In genomic region chr10:93620438-93621179, GRCm38 (mm10) we compare ENCODE assay signal across 18 mouse cellular contexts. TPM values are rescaled to one million over a fixed set of nuclear protein-coding genes. Genes with fewer than 3 reads are reported as not detected.
A peak's percentile ranks its signal among the peaks of the same experiment; 100 is the strongest.
DNase-seq lines count a peak whose midpoint lies in the region; ATAC-seq and TF ChIP-seq lines count a peak whose summit lies in the region.
"Had no signal": no experiment of that assay in that cellular context is flagged by ENCODE, and none has a peak within 500 bp of the region (broad histone marks: within the 10 kb centered on the region; RNA-seq: fewer than 3 reads in every experiment).

No protein-coding gene starts in this region.

- H3K9ac ChIP-seq in kidney, embryonic 16.5 days (replicated peaks; ENCODE audit: low read length): no peak overlapping the region
- H3K9ac ChIP-seq: forebrain, postnatal 0 days; hindbrain, embryonic 15.5 days; limb, embryonic 13.5 days had no signal

- H3K4me3 ChIP-seq in gastrocnemius, adult 2 months: no peak overlapping the region
- H3K4me3 ChIP-seq in kidney, embryonic 16.5 days (ENCODE audit: low read length): no peak overlapping the region
- H3K4me3 ChIP-seq in C2C12 (ENCODE audit: insufficient read depth, poor library complexity, severe bottlenecking): no peak overlapping the region
- no peak overlapping the region for H3K4me3 ChIP-seq in embryonic fibroblast, embryonic 13.5 days (ENCODE audit: insufficient read depth, low read length)
- H3K4me3 ChIP-seq: erythroblast, embryonic 14.5 days; heart, adult 2 months; hindbrain, embryonic 15.5 days; limb, embryonic 13.5 days had no signal

- no peak overlapping the region for H3ac ChIP-seq in C2C12 (ENCODE audit: control insufficient read depth, insufficient read length, low read depth)

- 0 out of 2 replicates have a peak, but pooled peaks have one; percentile 15 for ATAC-seq in kidney, embryonic 16.5 days (ENCODE audit: low FRiP score, low TSS enrichment)
- ATAC-seq: forebrain, postnatal 0 days had no signal

- intact Hi-C loops in gastrocnemius, adult 2 months (cut with DNase I): no loop called here

- no peaks in the 10 kb centered on the region for H3K27me3 ChIP-seq in kidney, embryonic 16.5 days (ENCODE audit: insufficient read depth, low read length)
- H3K27me3 ChIP-seq in C2C12 (ENCODE audit: control insufficient read depth, insufficient read depth, insufficient read length): no peaks in the 10 kb centered on the region
- H3K27me3 ChIP-seq: hindbrain, embryonic 15.5 days; limb, embryonic 13.5 days had no signal

- no peaks in the 10 kb centered on the region for H3K79me2 ChIP-seq in C2C12 (ENCODE audit: control insufficient read depth, insufficient read depth)

- no peak for TF ChIP-seq CTCF in gastrocnemius, adult 2 months (IDR thresholded peaks at IDR 0.05)
- TF ChIP-seq CTCF in C2C12 (IDR thresholded peaks at IDR 0.05; ENCODE audit: control insufficient read depth, insufficient read depth, insufficient read length): no peak
- TF ChIP-seq CTCF in embryonic fibroblast, embryonic 13.5 days (IDR thresholded peaks at IDR 0.05; ENCODE audit: borderline replicate concordance, insufficient read depth, low read length): no peak

- H3K79me3 ChIP-seq in C2C12 (ENCODE audit: low read depth): no peaks in the 10 kb centered on the region

- TF ChIP-seq POLR2A in embryonic fibroblast, embryonic 13.5 days (IDR thresholded peaks at IDR 0.05; ENCODE audit: low read depth, low read length): no peak

- no peaks in the 10 kb centered on the region for H3K36me3 ChIP-seq in kidney, embryonic 16.5 days (ENCODE audit: insufficient read depth, low read length)
- H3K36me3 ChIP-seq in C2C12 (ENCODE audit: control insufficient read depth, insufficient read depth): no peaks in the 10 kb centered on the region
- H3K36me3 ChIP-seq: hindbrain, embryonic 15.5 days; limb, embryonic 13.5 days had no signal

- no peak overlapping the region; the same call in 1 of the 2 replicates for H3K27ac ChIP-seq in gastrocnemius, adult 2 months
- no peak overlapping the region for H3K27ac ChIP-seq in kidney, embryonic 16.5 days (ENCODE audit: low read length)
- peak overlapping the region; percentile 76 for H3K27ac ChIP-seq in embryonic fibroblast, embryonic 13.5 days (ENCODE audit: insufficient read depth, low read length)
- H3K27ac ChIP-seq: heart, adult 2 months; hindbrain, embryonic 15.5 days; limb, embryonic 13.5 days had no signal

- DNase-seq in gastrocnemius, adult 2 months: peak; percentile 41
- DNase-seq in gastrocnemius, postnatal 10 days: no peak
- DNase-seq in kidney, adult 18-20 months: no peak
- no peak for DNase-seq in MN1 (ENCODE audit: low spot score)
- no peak for DNase-seq in cerebellum, adult 9-11 months
- DNase-seq: adrenal gland, adult 8-10 months; B cell, adult 2 months; cerebellum, adult 9-10 months; embryo, embryonic 11 days; forebrain, postnatal 0 days; right cerebral cortex, postnatal 25 days had no signal

- no peak overlapping the region for H3K4me2 ChIP-seq in kidney, embryonic 16.5 days (replicated peaks; ENCODE audit: low read depth, low read length)
- H3K4me2 ChIP-seq: hindbrain, embryonic 15.5 days; limb, embryonic 13.5 days had no signal

- H3K9me3 ChIP-seq in kidney, embryonic 16.5 days (ENCODE audit: low read length): no peaks in the 10 kb centered on the region
- H3K9me3 ChIP-seq: hindbrain, embryonic 15.5 days; limb, embryonic 13.5 days had no signal

- WGBS in kidney, embryonic 16.5 days: 69% methylated on average over 7 of the region's 7 CpGs

- H3K4me1 ChIP-seq in kidney, embryonic 16.5 days (ENCODE audit: insufficient read depth, low read length): peaks cover 10% of the 10 kb centered on the region; the same call in 1 of the 2 replicates
- peaks cover 8% of the 10 kb centered on the region for H3K4me1 ChIP-seq in embryonic fibroblast, embryonic 13.5 days (ENCODE audit: control insufficient read depth, insufficient read depth, low read length)
- H3K4me1 ChIP-seq: hindbrain, embryonic 15.5 days; limb, embryonic 13.5 days had no signal

TF ChIP-seq in C2C12, 6 proteins besides CTCF, POLR2A, EP300 and RAD21:
- TF ChIP-seq FOSL1 (IDR thresholded peaks at IDR 0.05; ENCODE audit: insufficient read depth, low read length, poor library complexity, severe bottlenecking) (peak; percentile 28), USF1 (IDR thresholded peaks at IDR 0.05; ENCODE audit: low read depth) (no peak), CEBPB (IDR thresholded peaks at IDR 0.05; ENCODE audit: low read depth) (no peak), MAX (IDR thresholded peaks at IDR 0.05) (peak; percentile 50)

RNA-seq across cellular contexts. Expression of gene Ntn4, which starts 19.9 kb away (rescaled TPM):
- total RNA-seq in gastrocnemius, adult 2 months (2021): 10 to 100 TPM in 1 of 2 experiments, 1 to 10 TPM in 1; 6.7 to 14.8 TPM
- total RNA-seq in gastrocnemius, postnatal 10 days (2021): 10 to 100 TPM; 10.3 to 12.3 TPM
- 0.59 and 1.0 TPM in 2 replicates for polyA plus RNA-seq in kidney, embryonic 16.5 days (2015; fragmentation: Nextera tagmentation; extraction: Ambion mirVana)
- 0.48 TPM for polyA plus RNA-seq in C2C12 (2012; fragmentation: generic; extraction: Trizol)
- polyA plus RNA-seq in embryonic fibroblast, embryonic 13.5 days (2011; ENCODE audit: insufficient read length, low read depth, missing spikeins): 18.6 and 39.8 TPM in 2 replicates
- polyA plus RNA-seq: erythroblast, embryonic 14.5 days had no signal

RNA-seq across cellular contexts. Expression of gene Snrpf, which starts 31.1 kb away (rescaled TPM):
- 1 to 10 TPM; 6.5 to 8.9 TPM for total RNA-seq in gastrocnemius, adult 2 months (2021)
- 10 to 100 TPM; 14.3 to 14.9 TPM for total RNA-seq in gastrocnemius, postnatal 10 days (2021)
- polyA plus RNA-seq in kidney, embryonic 16.5 days (2015; fragmentation: Nextera tagmentation; extraction: Ambion mirVana): 114 and 128 TPM in 2 replicates
- 258 TPM for polyA plus RNA-seq in C2C12 (2012; fragmentation: generic; extraction: Trizol)
- polyA plus RNA-seq in embryonic fibroblast, embryonic 13.5 days (2011; ENCODE audit: insufficient read length, low read depth, missing spikeins): 34.3 and 37.7 TPM in 2 replicates
